Mouse (Mus musculus) right cerebral cortex, postnatal 14 days (tissue): Measurements from ENCODE around the gene Jak3.

Experiments used
- DNase-seq: peaks from one replicate; pipeline ENCODE4 v3.0.0; 2022

Jak3 gene

DNA sequence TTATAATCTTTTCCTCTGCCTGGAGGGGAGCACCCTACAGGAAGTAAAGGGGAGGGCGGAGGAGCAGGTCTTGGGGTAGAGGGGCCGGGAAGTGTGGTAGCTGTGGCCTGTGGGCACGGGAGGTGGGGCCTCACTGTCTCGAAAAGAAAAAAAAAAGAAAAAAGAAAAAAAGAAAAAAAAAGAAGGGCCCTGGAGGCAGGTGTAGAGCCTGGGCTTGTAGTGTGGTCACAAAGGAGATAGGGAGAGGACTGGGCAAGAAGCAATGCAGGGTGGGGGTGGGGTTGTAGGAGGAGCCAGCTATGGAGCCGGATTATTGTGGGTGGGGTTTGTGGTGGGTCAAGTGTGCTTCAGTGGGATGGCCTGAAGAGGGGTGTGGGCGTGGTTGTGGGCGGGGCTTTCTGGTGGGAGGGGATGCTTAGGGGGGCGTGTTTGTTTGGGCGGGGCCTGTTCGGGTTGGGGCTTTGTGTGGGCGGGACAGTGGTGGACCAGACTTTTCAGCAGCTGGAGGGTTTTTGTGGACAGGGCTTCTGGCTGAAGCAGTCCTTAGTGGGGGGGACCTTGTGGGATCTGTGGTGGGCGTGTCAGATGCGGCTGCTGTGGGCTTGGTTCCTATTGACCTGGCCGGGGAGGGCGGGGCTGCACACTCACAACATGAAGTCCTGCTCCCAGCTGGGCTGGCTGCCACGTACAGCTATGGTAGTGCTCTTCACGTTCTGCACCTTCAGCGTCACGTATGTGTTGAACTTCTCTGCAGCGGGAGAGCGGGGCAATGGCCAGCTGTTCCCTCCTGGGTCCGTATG lies 10.6 kb upstream of the Jak3 start:
- no peak for DNase-seq

GRCm38 (mm10) chr8:71666855-71667254 lies 9.2 kb upstream of the Jak3 start:
- DNase-seq: no peak

DNA sequence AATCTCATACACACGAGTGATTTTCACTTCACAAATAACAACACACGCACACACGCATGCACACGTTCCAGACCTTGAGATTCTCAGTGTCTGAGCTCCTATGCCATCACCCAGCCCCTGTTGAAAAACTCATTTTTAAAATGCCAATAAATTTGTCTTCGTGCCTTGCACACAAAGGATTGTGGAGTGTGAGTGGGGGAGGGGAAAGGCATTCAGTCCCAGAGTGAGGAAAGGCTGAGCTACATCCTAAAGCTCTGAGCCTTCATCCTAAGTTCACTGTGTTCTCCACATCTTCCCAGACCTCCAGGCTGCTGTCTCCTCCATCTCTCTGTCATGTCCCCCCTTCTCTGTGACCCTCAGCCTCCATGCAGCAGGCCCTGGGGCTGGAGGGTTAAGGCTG lies 8.8 kb upstream of the Jak3 start:
- no peak for DNase-seq

DNA sequence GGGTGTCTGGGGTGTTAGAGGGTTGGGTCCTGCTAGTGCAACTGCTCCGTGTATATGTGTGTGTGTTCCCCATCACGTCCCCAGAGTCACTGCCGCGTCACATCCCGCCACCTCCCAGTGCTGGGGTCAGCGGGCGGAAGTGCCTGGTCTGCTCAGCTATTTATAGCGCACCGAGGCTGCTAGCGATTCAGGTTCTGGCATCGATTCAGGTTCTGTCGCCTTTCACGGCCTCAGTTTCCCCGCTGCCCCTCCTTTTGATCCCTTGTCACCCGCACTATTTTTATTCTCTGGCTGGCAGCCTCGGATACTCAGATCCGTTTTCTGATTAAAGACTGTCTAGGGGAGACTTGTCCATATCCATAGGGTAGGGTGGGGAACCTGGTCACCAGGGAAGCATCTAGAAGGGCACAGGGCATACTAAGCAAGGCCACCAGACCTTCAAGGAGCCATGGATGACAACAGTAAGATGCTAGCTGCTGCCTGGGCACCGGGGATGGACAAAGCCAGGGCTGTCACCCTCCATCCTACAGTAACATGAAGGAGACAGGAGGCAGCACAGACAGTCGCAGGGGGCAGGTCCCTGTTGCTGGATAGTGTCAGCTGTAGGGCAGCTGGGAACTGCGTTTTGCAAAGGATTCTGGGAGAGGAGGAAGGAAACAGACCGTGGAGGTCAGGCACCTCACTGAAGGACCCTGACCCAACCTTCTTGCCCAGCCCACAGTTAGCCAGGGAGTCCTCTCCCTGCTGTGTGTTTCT lies 7.7 kb upstream of the Jak3 start:
- DNase-seq: peak; percentile 52

GRCm38 (mm10) chr8:71670198-71670597 lies 5.9 kb upstream of the Jak3 start:
- no peak for DNase-seq

GRCm38 (mm10) chr8:71670621-71671548 lies 5.2 kb upstream of the Jak3 start:
- peak; percentile 77 for DNase-seq

- DNase-seq: peak; percentile 94
These were observed 4.5 kb upstream of the Jak3 start, which contains the start of gene Unc13a for GRCm38 (mm10) chr8:71671549-71671965. Gene Unc13a, minus strand, starts transcription at chr8:71671757.

- DNase-seq: no peak
These were observed 3.8 kb upstream of the Jak3 start for GRCm38 (mm10) chr8:71672168-71672735.

- DNase-seq: no peak
These were observed 2.0 kb upstream of the Jak3 start for GRCm38 (mm10) chr8:71674071-71674470.

DNA sequence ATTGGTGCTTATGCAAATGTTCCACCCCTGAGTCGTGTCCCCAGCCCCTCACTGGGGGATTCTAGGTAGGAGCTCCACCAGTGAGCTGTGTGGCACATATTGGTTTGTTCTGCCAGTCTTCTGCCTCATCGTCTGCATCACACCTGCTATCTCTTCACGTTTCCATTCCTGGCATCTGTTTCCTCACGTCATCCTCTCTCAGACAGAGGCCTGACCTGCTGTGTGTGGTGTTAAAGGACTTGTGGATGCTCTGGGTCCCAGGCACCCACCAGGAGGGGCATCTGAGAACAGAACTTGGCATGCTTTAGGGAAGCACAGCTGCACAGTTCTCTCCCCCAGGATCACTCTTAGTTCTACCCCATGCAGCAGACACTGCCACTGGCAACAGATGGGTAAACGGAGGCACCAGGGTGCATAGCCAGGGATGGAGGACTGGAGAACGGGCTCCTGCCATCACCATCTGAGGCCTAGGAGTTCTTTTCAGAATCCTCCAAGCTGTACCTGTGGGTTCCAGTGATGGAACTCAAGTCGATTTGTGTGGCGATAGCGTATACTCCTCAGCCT lies 558 bp upstream of the Jak3 start:
- no peak for DNase-seq

DNA sequence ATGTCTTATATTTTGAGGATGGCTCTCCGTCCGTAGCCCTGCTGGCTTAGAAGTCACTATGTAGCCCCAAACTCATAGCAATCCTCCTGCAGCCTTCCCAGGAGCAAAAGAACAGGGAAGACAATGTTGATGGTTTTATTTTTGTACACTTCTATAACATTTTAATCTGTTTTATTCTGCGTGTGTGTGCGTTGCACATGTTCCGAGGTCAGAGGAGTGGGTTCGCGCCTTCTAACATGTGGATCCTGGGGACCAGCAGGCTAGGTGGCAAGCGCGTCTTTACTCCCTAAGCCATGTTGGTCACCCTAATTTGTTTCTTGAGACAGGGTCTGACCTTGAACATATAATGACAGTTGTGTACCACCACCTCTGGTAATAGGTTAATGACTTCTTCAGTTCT lies 707 bp downstream of the Jak3 start:
- no peak for DNase-seq

DNA sequence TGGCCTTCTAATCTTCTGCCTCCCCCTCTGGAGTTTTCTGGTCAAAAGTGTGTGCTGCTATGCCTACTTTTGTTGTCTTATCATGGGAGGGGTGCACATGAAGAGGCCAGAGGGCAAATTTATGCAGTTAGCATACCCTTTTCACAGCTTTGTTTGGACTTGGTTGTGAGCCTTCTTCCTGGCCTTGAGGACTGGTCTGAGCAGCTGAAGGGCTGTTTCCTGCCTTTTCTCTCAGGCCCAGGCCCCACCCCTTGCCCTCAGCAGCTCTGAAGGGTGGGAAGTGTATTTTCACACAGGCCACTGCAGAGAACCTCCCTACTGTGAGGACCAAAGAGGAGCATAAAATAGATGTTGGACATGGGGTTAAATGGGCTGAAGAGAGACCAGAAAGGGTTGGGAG lies 1.5 kb downstream of the Jak3 start:
- no peak for DNase-seq

- no peak for DNase-seq
These were observed 2.1 kb downstream of the Jak3 start for GRCm38 (mm10) chr8:71678216-71678615.

GRCm38 (mm10) chr8:71679116-71679515 lies 3.0 kb downstream of the Jak3 start:
- no peak for DNase-seq

- no peak for DNase-seq
These were observed 3.6 kb downstream of the Jak3 start for GRCm38 (mm10) chr8:71679550-71680168.

DNA sequence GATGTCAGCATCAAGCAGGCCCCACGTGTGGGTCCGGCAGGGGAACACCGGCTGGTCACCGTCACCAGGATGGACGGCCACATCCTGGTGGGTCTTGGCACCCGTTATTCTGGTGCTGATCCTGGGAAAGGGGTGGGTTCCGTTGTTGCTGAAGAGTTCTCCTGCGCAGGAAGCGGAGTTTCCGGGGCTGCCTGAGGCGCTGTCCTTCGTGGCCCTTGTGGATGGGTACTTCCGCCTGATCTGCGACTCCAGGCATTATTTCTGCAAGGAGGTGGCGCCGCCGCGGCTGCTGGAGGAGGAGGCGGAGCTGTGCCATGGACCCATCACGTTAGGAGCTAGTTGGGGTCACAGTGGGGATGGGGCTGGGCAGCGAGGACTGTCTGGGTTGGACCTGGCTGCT lies 4.4 kb downstream of the Jak3 start:
- DNase-seq: no peak

DNA sequence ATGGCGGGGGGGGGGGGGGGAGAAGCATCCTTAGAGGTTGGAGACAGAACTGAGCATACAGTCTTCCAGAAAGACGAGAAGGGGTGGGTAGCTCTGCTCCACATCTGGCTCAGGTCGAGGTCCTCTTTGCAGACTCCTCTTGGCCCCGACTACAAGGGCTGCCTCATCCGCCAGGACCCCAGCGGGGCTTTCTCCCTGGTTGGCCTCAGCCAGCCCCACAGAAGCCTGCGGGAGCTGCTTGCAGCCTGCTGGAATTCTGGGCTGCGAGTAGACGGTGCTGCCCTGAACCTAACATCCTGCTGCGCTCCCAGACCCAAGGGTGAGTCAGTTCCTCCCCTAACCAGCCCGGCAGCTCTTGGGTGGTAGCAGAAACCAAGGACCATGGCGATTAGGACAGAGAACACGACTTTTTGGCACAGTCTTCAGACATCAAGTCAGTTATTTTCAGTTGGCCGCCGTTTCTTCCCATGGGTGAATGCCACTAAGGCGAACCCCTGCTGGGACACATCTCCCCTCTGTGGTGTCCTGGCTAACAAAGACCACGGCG lies 5.3 kb downstream of the Jak3 start:
- no peak for DNase-seq

- DNase-seq: no peak
These were observed 6.7 kb downstream of the Jak3 start for GRCm38 (mm10) chr8:71682832-71683231.

GRCm38 (mm10) chr8:71684701-71685100 lies 8.6 kb downstream of the Jak3 start:
- no peak for DNase-seq

DNA sequence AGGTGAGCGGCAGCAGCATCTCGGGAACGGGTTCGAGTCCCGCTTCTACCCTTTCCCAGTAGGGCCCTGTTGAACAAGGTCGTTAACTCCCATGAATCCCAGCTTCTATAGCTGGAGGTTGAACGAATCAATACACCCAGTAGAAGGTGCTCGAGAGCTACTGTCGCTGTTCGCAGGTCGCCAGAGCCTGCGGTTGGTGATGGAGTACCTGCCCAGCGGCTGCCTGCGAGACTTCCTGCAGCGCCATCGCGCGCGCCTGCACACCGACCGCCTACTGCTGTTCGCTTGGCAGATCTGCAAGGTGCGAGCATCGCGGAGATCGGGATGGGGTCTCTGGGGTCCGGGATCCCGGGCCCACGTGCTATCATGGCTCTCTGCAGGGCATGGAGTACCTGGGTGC lies 9.5 kb downstream of the Jak3 start:
- no peak for DNase-seq

DNA sequence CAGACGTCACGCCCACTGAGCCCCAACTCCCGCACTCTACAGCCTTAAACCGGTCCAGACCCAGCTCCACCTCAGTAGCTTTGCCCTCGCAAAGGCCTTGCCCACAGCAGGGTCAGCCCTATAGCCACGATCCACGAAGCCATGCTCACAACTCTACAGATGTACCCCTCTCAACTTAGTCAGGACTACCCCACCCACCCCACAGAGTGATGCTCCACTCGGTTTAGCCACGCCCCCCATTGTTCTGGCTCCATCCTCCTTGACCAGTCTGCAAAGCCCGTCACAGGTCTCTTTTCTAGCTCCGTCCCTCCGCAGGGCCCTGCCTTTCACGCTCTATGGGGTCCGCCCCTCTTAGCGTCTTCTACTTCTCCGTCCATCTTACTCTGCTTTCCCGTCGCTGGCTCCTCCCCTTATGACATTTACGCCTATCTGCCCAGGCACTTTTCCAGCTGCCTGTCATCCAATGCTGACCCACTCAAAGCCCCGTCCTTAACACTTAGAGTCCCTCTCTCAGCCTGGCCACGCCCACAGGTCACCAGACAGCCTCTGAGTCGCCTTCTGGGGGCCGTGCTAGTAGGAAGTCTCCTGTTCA lies 10.1 kb downstream of the Jak3 start:
- DNase-seq: no peak
